Mouse (Mus musculus) gastrocnemius, postnatal 4 days (tissue): ENCODE measurements around the gene Ctnnd2. TPM values are rescaled to one million over a fixed set of nuclear protein-coding genes. Genes with fewer than 3 reads are reported as not detected.

Experiments
- DNase-seq, 2 experiments: peaks; one replicate each; pipeline ENCODE4 v3.0.0; 2021 to 2022; ENCODE audit warnings: low spot score in 2 of 2, mixed read lengths in 2 of 2
- total RNA-seq, 2 experiments: library from RNA; stranded (reverse); gene quantifications; 2 replicates each; pipeline ENCODE4 v1.2.3; 2021

The Ctnnd2 gene
- total RNA-seq, 2 experiments from 2014 or later: 0.27 to 0.36 TPM

- DNase-seq: no peak
Observed at GRCm38 (mm10) chr15:30966826-30967225, 794.4 kb downstream of the Ctnnd2 start.

GRCm38 (mm10) chr15:30974436-30974835, 802.0 kb downstream of the Ctnnd2 start:
- no peak for DNase-seq

GRCm38 (mm10) chr15:30974991-30975775, 802.8 kb downstream of the Ctnnd2 start:
- DNase-seq: no peak

- DNase-seq: no peak
Observed at GRCm38 (mm10) chr15:30977166-30977740, 804.9 kb downstream of the Ctnnd2 start.

- DNase-seq: no peak
Observed at GRCm38 (mm10) chr15:30986890-30987289, 814.5 kb downstream of the Ctnnd2 start.

- no peak for DNase-seq
Observed at GRCm38 (mm10) chr15:30990421-30991252, 818.2 kb downstream of the Ctnnd2 start.

- DNase-seq: no peak
Observed at GRCm38 (mm10) chr15:30992357-30992756, 820.0 kb downstream of the Ctnnd2 start.

GRCm38 (mm10) chr15:30992901-30993300, 820.5 kb downstream of the Ctnnd2 start:
- no peak for DNase-seq

- DNase-seq: no peak
Observed at GRCm38 (mm10) chr15:30995346-30995745, 823.0 kb downstream of the Ctnnd2 start.

GRCm38 (mm10) chr15:31004468-31004867, 832.1 kb downstream of the Ctnnd2 start:
- DNase-seq: no peak

- no peak for DNase-seq
Observed at GRCm38 (mm10) chr15:31004976-31005375, 832.6 kb downstream of the Ctnnd2 start.

- no peak for DNase-seq
Observed at GRCm38 (mm10) chr15:31006050-31006824, 833.8 kb downstream of the Ctnnd2 start.

GRCm38 (mm10) chr15:31006825-31007157, 834.4 kb downstream of the Ctnnd2 start:
- no peak for DNase-seq

- no peak for DNase-seq
Observed at GRCm38 (mm10) chr15:31008594-31008993, 836.2 kb downstream of the Ctnnd2 start.

GRCm38 (mm10) chr15:31020769-31021168, 848.4 kb downstream of the Ctnnd2 start:
- no peak for DNase-seq

- DNase-seq: no peak
Observed at GRCm38 (mm10) chr15:31022012-31022411, 849.6 kb downstream of the Ctnnd2 start.

- DNase-seq: no peak
Observed at GRCm38 (mm10) chr15:31022497-31022896, 850.1 kb downstream of the Ctnnd2 start.

GRCm38 (mm10) chr15:31023766-31024165, 851.4 kb downstream of the Ctnnd2 start:
- DNase-seq: no peak

GRCm38 (mm10) chr15:31027448-31028230, 855.2 kb downstream of the Ctnnd2 start:
- no peak for DNase-seq

GRCm38 (mm10) chr15:31044983-31045382, 872.6 kb downstream of the Ctnnd2 start:
- no peak for DNase-seq
